Mouse (Mus musculus): ENCODE measurements around the gene Ptprg.
A peak's percentile ranks its signal among the peaks of the same experiment; 100 is the strongest.

Ptprg gene

DNA sequence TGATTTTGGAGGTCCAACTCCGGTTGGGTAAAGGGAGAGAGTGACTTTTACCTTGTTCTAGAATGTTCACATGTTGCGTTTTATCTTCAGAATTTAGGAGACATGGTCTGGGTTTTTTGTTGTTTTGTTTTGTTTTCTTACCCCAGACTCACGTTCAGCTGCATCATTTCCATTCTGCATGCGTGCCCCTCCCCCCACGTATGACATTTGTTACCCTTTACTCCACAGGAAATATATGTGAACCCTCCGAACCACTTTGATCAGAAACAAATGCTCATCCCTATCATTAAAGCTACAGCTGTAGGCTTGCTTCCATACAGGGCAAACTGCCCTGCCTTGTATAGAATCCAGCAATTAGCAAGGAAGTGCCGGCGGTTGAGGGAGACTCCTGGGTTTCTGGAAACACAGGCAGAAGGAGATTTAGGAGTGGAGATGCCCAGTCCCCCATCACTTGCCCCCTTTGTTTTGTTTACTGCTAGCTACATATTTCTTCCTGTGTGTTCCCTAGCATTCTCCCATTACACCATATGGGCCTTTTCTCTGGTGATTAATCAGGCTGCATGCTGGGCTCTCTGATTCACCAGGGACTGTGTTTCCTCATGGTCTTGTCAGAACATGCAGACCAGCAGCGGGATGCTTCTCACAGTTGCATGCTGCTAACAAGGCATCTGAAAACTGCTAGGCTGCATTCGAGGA lies 130.2 kb downstream of the Ptprg start:
- DNase-seq (ENCODE audit: low spot score): no peak

DNA sequence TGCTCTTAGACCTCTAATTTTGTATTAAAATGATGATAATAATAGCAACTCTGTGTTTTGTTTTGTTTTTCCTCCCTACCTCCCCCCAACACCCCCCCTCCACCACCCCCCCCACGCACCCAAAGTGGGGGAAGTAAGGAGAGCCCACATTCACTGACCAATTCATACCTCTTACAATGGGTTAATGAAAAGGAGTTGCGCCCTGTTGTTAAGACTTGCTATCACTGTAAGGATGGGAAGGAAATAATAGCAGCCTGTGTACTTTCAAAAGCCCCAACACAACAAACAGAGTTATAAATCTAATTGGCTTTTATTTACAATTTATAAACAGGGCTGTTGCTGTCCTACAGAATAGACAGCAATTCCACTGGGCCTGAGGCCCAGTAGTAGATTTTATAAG lies 130.8 kb downstream of the Ptprg start:
- DNase-seq (ENCODE audit: low spot score): no peak

DNA sequence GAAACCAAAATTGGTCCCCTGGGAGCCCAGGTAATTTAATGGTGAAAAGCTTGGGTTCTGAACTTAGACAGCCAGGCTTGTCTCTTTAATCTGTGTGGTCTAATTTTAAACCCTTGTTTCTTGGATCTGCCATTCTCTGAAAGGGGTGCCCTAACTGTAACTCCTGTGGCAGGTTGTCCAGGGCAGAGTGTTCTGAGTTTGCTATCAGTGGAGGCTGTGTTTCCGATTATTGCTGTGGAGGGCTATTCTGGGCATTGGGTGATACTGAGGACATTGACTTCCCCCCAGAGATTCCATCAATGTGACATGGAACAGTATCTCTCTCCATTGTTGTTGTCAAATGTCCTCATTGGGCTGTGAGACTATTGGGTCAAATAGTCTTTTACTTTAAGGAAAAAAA lies 134.2 kb downstream of the Ptprg start:
- DNase-seq (ENCODE audit: low spot score): no peak

DNA sequence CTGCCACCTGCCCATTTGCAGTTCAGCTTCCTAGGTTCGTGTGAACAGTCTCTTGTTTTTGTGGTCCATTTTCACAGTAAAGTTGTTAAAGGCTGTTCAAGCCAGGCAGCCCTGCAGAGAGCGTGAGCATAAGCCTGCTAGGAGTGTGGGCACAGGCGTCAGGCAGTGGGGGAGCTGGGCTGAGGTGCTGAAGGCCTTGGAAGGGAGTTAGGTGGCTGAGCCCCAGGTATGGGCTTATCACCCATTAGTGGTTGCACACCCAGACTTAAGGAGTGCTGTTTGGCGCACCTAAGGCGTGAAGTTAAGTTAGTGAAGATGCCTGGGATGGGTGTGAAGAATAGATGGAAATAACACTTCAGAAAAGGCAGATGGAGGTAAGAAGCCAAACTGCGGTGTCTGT lies 134.8 kb downstream of the Ptprg start:
- DNase-seq (ENCODE audit: low spot score): no peak

DNA sequence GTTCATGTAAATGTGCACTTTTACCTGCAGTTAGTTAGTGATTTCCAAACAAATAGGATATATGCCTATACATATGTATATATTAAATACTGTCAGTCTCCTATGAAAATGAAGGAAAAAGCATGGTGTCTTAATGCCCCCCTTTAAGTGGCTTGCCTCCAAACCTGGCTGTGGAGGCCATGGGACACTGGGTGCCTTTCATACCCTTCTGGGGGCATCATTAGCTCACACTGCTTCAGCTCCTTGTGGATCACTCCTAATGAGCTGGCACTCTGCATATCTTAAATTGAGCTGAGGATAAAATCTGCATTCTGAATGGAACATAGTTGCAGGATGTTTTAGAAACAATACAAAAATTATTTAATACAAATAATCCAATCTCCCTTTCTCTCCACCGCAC lies 136.7 kb downstream of the Ptprg start:
- no peak for DNase-seq (ENCODE audit: low spot score)

DNA sequence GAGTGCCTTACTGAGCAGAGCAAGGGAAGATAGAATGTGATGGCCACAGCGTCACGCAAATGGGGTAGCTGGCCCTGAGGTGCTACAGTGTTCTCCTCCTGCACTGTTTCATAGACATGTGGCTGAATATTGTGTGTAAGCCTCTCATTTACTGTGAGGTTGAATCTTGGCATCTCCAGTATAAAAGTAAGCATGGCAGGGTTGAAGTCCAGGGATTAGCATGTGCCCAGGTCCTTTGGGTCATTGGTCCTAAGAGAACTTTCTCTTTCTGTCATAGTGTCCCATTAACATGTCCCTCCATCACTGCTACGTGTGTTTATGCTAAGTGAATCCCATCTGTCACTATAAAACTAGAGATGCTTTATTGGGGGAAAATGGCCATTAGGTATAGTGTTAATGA lies 138.2 kb downstream of the Ptprg start:
- DNase-seq (ENCODE audit: low spot score): no peak

DNA sequence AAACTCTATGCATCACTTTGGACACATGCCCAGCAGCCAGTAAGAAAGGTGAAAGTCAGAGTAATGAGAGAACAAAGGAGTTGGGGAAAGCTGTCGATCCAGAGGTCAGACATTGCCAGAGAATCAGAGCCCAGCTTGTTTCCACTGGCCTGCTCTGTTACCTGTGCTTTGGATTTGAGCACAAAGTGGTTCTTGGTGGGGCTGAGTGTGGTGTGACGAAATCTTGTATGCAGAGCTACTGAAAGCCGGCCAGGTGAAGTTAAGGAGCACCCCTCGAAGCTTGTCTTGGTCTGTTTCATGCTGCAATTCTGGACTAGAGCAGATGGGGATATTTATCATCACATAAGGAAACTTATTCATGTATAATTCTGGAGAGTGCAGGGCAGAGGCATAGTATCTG lies 145.5 kb downstream of the Ptprg start:
- DNase-seq (ENCODE audit: low spot score): peak; percentile 20

DNA sequence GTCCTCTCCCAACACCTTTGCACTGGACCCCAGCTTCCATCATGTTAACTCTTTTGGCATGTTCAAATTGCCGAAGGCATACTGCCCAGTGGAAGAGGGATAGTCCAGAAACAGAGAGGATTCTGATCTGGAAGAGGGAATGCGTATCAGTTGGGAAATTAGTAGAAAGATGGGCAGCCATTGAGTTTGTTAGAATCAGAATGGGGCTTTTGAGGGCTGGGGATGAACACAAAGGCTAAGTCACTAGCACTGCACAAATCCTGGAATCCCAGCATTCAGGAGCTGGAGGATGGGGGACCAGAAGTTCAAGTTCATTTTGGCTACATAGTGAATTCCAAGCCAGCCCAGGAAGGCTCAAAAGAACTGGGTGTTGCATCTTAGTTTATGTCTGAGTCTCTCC lies 146.3 kb downstream of the Ptprg start:
- no peak for DNase-seq (ENCODE audit: low spot score)

DNA sequence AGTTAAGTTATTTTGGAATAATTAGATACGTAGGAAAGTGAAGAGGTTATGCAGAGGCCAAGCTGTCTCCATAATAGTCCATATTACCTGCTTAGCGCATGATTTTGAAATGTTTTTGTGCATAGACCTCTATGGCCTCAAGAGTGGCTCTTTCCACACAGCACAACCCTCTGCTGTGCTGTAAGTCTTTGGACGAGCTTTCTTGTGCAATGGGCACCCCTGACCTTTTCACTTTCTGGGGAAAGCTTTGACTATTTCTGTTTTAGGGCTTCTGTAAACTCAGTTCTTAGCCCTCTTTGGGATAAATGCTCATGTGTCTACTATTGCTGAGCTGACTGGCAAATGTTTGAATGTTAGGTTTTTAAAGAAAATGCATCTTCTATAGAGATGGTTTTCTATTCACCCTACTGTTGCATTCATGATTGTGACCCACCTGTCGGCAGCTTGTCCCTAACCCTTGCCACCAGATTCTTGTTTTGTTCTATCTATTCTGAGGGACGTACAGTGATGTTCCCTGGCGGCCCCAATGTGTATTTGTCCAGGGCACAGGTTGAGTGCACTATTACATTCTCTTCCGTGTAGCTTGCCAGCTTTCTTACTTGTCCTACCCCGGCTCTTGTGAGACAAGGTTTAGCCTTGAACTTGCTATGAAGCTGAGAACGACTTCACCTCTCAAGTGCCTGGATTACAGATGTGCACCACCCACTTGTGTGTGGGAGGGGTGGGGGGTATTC lies 148.4 kb downstream of the Ptprg start:
- DNase-seq (ENCODE audit: low spot score): no peak

DNA sequence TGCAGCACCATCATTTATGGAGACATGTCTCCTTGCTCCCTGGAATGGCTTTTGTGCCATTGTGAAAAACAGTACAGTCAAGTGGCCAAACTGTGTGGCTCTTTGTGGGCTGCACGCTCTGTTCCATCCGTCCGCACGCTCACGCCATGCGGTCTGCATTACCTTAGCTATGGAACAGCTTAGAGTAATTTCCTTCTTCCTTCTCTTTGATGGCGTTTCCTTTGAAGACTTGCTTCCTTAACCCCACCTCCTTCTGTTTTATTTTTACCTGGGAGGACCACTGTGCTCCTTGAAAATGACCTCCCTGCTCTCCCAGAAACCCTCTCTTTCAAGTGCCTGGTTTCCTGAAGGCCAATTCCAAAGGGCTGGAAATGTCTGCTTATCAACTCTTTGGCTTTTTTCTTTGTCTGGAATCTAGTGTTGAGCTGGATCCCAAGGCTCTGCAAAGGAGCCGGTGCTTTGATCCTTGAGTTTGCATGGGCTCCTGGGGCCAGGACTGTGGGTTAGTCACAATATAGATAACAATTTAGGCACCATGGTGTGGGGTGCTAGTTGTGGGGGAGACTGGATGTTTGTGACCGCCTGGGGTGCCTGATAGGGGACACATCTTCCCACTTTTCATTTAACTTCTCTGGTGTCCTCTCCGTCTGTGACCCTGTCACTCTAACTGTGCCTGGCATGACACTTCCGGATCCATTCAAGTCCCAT lies 149.6 kb downstream of the Ptprg start:
- DNase-seq (ENCODE audit: low spot score): no peak

DNA sequence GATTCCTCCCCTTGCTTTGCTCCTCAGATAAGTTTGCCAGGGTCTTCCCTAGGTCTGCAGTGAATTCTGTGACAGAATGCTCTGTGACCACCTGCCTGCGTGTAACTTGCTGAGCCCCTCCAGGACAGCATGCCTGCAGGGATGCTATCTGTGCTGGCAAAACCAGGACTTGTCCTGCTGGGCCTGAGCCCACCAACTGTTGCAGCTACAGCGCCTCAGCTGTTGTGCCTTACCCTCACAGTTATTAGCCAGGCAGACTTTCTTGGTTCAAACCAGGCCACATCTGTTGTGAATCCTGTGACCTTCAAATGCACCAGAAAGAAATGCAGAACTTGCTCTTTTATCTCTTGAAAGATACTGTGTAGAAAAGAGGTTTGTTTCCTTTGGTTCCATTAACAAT lies 151.5 kb downstream of the Ptprg start:
- DNase-seq (ENCODE audit: low spot score): no peak

DNA sequence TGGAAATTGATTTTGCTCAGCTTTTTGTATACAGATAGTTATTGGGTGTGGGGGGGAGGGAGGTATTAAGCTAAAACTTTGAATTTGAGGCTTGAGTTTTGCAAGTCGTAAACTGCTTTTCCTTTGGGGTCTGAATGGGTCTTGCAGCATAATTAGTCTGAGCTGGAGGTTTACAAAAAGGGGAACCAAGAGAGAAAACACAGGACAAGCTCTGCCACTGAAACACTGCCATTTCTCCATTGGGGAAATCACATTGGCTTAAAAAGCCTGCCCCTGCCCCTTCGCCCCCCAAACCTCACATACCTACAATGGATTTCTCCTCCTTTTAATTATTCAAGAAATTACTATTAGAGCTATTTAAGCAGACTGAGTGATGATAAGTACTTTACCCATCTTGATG lies 156.0 kb downstream of the Ptprg start:
- no peak for DNase-seq (ENCODE audit: low spot score)

DNA sequence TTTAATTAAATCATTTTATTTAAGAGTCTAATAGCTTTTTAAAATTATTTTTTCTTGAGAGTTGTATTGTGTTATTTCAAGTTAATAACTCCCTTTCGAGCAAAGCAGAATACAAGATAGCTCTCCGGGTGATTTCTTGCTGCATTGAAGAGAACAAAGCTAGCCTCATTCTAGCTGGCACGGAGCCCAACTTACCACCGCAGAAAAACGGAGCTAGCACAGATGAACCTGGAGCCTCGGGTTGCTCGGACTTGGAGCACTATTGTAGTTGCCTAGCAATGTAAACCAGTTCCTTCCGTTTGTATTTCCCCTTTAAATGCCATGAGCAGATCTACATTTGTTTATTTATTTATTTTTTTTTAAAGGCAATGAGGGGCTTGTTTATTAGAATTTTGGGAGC lies 156.5 kb downstream of the Ptprg start:
- DNase-seq (ENCODE audit: low spot score): no peak

DNA sequence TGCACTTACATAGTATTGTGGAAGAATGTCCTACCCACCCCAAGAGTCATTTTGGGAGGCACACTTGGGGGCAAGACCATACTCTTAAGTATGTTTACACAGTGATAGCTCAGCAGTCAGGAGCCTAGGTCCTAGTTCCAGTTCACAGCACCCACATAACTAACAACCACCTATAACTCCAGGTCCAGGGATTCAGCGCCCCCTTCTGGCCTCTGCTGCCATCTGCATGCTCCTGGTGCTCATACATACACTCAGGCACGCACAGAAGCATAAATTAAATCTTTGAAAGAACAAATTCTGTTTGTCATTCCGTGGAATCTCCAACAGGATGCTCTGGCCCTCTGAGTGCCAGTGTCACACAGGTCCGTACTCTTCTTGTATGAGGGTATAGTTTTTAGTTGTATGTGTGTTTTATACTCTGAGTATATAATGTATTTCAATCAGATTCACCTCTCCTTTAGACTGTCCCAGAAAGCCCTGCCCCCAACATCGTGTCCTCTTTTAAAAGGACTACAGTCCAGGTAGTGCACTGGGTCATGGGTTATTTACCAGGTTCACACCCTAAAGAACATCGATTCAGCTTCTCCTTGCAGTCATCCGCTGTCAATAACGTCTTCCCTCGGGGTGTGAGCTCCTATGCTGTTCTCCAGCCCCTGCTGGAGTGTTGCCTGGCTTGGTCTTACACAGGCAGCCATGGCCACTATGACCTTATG lies 157.2 kb downstream of the Ptprg start:
- DNase-seq (ENCODE audit: low spot score): no peak

DNA sequence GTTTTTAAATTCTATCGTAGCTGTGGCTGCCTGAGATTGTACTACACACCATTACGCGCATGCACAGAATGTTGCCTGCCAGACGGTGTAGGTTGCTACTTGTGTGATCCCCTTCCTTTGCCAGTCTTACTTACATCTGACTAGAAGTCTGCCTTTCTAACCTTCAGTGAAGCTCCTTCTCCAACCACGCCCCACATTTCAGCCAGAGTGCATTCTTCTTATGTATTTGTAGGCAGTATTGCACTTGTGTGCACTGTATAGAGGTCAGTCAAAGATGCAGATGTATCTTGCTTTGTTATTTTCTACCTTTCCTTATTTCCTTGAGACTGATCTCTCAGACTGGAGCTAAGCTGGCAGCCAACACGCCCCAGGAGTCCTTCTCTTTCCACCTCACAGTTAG lies 158.8 kb downstream of the Ptprg start:
- no peak for DNase-seq (ENCODE audit: low spot score)

DNA sequence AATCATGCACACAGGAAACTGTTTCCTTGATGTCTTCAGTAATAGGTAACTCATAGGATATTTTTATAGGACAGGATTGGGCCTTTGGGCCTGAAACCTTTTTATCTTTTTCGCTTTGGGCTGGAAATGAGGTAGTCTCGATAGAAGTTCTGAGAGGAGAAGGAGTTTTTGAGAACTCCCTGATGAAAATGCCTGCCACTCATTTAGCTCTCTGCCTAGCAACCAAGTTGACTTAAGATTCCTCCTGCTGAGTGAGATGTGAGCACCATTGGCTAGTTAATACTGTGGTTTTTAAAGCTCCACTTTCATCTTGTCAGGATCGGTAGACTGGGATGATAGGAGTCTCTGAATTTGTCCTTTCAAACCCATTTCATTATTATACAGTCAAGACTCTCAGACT lies 162.9 kb downstream of the Ptprg start:
- DNase-seq (ENCODE audit: low spot score): no peak

DNA sequence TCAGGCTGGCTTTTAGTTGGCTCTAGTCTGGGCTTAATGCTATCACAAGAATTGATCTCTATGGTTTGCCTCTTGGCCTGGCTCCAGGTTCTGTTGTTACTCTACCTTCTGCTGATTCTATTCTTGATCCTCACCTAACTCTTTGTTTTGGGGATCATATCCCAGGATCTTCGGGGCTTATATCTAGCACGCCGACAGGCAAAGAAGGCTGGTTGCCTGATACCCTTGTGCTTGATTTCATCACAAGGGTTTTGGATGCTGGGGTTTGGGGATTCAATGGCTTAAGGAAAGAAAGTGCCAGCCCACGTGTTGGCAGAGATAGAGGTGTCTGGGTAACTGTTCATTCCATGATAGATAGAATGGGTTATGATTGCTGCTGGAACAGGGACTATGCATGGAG lies 164.9 kb downstream of the Ptprg start:
- no peak for DNase-seq (ENCODE audit: low spot score)

DNA sequence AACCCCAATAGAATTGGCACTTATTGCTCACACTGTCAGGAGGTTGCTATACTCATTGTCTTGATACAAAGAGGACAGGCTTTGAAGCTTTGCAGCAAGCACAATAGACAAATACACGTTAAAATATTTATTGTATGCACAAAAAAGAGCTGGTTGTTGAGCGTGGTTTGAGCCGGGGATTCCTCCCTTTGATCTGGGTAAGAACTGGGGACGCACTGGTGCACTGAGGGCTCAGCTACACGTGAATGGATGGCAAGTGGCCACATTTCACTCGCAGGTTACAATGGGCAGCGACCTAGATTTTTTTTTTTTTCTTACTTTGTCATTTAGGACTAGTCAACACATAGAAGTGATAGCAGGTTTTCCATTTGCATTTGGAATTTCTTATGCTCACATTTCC lies 165.9 kb downstream of the Ptprg start:
- no peak for DNase-seq (ENCODE audit: low spot score)

DNA sequence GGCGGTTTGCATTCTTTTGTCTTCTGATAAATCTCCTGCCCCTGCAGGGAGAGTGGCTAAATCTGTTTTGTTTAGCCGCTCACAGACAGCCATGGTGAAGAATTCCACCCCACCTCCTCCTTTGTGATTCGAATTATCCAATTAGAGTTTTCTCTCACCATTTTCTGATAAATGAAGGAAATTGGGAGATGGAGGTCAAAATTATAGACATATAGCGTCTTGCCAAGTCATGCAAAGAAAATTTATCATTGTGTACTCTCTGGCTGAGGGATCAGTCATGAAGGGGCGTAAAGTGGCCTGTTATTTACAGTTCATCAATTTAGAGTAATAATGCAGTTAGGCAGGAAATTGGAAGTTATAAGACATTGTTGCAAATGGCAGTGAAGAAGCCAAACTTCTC lies 168.8 kb downstream of the Ptprg start:
- DNase-seq (ENCODE audit: low spot score): no peak

DNA sequence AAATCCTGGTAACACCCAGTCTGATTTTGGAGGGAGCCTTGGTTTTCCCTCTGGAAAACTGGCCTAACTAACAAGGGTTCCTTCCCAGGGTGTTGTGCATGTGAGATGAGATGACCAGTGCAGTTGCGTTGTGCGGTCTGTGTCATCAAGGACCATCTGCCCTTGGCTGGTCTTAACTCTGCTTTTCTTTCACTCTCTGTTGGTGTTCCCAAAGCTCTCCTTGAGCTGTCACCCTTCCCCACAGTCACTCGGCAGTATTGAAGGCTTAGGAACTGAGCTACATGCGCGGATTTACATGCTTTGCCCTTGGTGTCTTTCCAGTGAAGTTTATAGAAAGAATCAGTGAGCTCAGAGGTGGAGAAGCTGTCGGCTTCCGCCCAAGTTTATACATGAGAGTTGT lies 170.5 kb downstream of the Ptprg start:
- no peak for DNase-seq (ENCODE audit: low spot score)

DNA sequence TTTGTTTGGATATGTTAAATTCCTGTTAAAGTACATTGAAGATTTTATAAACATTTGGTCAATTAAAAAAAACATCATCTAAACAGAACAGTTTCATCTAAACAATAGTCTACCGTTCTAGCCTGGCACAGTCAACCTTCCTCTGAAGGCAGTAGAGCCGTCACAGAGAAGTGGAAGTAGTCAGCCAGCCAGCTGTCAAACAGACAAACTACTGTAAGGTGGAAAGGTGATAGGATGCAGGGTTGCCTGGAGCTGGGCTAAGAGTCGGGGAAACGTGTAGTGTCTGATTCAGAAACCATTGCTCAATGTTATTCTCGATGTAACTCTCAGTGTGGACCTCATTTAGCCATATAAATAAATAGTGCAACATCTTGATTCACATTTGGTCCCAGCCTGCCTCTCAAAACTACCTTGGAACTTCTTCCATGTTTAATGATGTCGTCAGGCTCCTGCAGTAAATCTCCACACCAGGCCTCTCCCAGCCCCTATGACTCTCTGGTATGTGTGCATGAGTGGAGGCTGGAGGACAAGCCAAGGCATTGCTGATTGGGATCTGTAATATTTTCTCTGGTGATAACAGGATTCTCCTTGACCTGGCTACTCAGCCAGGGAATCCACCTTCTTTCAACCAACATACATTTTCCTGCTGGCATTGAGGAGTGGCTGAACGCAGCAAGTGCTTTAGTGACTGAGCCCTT lies 178.0 kb downstream of the Ptprg start:
- DNase-seq (ENCODE audit: low spot score): no peak

DNA sequence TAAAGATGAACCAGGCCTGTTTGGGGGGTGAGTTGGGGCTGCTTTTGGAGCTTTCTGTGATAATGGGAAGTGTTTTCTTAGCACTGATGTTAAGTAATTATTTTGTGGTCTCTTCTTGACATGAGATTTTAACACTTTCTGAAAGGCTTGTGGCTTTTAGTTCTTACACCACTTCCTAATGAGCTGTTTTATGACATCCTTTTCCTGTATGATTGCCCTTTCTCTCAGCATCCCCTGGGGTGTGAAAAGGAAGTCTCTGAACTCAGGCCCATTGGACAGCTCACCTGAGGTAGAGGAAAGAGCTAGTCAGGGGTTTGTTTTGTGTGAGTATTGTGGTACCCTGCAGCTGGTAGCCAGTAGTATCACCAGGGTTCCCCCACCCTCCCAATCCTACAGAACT lies 179.0 kb downstream of the Ptprg start:
- no peak for DNase-seq (ENCODE audit: low spot score)

Measured in lung, postnatal 25 days (tissue).